Mouse (Mus musculus) heart, adult 11 months (tissue): ENCODE measurements at regions not wholly inside any gene's neighbourhood (a gene's known extent, or its start where the extent isn't known, plus 50 kb on each side); places are given as distances from the start of the nearest gene placed in this dataset.

Experiments used
- DNase-seq: peaks from one replicate; pipeline ENCODE4 v3.0.0; 2022

DNA sequence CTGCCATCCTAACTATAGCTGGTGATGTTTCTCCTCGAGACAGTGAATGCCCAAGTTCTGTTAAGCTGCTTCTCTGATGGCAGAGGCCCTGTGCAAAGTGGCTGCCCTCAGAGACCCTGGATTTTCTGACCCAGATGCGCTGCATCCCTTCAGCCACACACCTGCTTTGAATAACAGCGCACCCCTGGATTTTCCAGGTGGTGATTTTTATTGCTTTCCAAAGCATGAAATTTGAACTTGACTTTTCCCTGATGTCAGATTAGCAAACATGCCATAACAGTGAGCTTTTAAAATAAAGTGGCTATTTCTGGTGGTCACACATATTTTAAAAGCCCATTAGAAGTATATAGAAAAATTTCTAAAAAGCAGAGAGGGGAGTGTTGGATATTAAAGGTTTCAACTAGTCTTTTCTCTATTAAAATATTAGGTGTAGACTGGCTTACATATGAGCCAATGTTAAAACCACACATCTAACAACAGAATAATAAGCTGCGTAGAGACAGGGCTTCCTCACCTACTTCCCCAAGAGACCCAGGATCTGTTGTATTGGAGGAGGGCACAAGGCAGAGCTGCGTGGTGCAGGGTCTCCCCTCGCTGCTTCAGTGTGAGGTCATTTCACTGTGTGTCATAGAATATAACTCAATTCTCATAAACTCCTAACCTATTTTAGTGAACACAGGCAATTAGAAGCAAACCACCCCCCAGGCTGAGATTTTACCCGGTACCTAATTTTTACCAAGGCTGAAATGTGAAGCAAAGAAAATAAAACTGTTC lies 280.3 kb downstream of the Ccdc91 start:
- DNase-seq: no peak

DNA sequence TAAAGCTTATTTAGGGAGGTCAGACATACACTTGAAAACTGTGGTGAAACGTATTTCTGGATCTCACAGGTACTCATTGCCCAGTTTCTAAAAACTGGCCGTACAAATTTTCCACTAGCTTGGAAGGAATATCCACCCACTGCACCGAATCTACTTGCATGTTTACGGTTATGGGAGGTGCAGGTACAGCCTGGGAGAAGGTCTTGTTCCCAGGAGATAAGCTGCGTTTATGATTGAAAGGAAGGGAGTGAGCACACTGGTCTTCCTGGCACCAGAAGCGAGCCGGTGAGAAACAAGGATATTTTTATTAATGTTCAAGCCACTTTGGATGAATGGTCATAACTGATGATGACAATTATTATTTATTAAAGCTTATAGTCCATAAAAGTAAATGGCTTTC lies 283.9 kb downstream of the Ccdc91 start:
- DNase-seq: peak; percentile 87

DNA sequence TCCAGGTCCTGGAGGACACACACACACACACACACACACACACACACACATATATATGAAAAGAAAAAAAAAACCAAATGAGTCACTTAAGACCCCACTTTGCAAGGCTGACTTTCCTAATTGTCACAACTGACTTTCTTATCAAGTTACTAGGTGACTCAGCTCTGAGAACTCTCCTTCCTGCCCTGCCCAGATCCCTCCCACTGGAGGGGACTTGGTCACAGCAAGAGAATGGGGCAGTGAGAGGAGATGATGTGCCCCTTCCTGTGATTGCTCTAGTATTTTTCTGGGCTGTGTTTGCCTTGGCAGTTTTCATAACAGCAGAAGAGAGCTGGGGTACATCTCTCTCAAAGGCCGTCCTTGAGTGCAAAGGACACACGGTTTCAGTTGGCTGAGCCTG lies 284.5 kb downstream of the Ccdc91 start:
- peak; percentile 91 for DNase-seq

DNA sequence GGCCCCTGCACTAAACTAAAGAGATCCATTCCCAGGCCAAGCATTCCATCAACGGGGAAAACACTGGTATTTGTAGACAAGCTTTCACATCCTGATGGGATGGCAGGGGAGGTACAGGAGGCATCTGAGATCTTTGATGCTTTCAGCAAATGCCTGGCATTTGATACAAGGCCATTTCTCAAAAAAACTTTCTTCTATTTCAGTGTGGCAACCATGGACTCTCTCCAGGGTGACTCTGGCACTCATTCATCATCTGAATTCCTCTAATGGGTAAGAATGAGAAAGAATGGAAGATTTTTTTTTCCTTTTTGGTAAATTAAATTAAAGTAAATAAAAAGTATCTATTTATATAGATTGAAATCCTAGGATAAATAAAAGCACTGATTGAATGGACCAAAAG lies 281.8 kb upstream of the Far2 start:
- no peak for DNase-seq

DNA sequence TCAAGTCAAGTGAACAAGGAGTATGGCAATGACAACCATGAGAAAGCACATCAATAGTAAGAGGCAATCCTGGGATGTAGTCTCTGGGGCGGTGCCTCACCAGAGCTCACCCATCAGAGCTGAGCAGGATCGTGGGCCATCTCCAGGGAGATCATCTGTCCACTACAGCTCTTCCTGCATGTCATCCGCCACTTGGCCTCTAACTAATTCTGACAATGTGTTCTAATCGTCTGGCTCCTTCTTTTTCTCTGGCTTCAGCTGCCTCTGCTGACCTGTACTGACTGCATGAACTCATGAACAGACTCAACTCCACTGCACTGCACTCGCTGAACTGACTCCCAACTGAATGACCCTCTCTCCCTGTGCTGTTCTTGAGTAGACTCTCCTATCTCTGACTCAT lies 277.9 kb upstream of the Far2 start:
- peak; percentile 71 for DNase-seq

DNA sequence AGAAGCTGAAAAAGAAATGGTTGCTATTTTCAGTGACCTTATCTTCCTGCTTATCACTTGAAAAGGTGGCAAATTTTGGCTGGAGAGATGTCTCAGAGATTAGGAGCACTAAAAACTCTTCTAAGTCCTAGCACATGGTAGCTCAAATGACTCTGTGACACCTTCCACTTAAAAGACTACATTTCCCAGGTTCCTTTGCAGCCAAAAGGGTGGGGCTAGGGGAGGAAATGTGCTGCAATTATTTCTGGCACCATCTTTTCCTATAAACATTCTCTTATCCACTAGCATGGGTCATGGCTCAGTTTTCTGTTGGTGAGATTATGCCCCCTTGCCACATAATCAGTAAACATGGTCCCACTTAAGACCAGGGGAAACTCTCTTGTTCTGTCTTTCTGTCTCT lies 277.0 kb upstream of the Far2 start:
- no peak for DNase-seq

DNA sequence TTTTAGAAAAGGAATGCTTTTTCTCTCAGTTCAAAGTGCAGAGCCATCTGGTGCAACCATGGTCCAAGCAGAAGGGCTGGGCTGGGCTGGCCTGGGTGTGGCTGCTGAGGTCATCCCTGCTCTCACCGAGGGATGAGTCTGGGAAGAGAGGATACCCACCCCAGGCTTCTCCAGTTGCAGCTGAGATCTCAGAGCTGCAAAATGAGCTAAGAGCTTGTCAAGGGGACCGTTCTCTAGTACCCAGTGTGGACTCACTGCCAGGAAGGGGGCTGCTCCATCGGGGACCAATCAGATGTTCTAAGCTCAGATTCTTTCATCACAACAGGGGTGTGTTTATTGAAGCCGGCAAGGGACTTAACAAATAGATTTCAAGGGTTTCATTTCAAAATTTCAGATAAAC lies 275.6 kb upstream of the Far2 start:
- peak; percentile 95 for DNase-seq

DNA sequence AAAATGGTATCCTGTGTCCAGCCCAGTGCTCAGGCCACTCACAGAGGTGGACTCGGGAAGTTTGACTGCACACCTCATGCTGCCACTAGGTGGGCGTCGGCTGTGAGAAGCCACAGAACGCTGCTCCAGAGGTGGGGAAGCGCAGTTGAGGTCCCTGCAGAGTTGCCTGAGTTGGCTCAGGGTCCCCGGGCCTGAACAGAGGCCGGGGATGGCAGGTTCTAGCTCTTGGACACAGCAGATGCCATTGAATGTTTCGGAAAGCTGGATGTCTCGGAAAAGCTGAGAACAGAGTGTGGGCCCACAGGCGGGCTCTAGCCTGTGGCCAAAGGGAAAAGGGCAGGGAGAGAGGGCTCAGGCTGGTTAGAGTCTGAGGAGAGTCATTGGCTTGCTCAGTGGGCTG lies 273.2 kb upstream of the Far2 start:
- peak; percentile 77 for DNase-seq

DNA sequence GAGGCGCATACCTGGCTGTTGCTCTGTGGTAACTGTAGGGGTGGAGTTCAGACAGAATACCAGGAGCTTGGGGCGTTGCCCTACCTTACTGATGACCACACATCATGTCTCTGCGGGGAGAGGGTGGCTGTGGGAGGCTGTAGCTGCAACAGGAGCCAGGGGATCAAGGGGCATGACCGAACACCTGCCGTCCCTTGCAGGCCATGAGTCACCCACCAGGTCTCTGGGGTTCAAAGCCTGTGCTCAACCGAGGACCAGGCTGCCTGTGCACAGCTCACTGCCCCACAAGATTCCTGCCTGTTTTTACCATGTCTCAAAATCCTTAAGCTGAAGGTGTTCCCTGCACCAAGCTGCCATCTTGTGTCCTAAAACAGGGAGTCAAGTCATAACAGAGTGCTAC lies 272.4 kb upstream of the Far2 start:
- peak; percentile 72 for DNase-seq

DNA sequence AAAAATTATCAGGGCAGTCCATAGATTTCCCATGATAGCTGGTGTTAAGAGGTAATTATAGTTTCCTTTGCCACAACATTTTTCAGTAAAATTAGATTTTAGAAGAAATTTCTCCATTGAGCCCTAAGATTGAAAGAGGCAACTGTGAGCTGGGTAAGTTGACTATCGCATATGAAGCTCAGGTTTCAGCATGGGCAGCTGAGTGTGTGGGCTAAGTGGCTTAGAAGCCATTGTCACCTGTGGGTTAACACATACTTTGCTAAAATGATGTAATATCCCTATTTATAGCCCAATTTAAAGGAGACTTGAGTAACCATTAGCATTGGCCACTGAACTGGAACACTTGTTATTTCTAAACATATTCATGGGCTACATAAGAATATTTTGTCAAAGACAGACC lies 267.6 kb upstream of the Far2 start:
- no peak for DNase-seq

DNA sequence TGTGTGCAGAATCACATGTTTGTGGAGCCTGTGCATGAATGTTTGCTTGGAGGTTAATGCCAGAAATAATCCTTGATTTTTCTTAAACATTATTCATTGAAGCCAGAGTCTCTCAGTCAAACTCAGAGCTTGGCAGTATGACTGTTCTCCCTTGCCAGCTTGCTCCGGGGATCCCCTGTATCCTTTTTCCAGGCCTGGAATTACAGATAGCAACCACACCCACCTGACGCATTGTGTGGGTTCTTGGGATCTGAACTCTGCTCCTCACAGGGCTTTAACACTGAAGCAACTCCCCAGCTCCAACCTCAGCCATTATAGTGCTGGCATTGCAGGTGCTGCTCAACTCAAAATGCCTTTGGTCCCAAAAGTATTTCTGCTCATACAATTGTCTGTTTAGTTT lies 262.8 kb upstream of the Far2 start:
- DNase-seq: peak; percentile 82

DNA sequence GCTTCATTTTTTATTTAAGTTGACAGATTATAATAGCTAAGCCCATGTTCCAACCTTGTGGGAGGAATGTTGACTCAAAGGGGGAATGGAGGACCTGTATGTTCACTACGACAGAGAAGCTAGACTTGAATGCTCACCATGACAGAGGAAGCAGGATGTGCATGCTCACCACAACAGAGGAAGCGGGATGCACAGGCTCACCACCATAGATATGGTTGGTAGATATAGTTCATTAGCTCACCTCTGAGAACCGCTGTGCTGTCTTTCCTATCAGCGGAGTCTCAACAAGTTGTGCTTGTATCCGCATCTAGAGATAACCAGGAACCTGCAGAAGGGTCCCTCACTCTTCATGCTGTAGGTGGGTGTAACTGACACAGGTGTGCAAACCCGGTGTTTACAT lies 262.2 kb upstream of the Far2 start:
- peak; percentile 76 for DNase-seq

DNA sequence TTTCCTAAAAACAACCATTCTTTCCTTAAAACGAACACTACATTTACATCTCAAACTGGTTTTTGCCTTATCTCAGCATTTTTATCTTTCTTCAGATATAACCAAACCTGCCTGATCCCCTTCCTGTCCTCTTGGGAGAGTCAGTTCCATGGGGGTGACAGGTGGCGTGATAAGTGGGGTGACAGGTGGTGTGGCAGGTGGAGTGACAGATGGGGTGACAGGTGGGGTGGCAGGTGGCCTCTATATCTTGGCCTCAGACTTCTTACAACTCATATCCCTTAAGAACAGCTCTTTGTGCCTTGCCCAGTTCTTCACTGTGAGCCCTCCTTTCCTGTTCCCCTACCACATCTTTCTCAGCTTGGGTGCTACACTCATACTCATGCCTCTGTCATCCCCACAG lies 259.0 kb upstream of the Far2 start:
- no peak for DNase-seq

DNA sequence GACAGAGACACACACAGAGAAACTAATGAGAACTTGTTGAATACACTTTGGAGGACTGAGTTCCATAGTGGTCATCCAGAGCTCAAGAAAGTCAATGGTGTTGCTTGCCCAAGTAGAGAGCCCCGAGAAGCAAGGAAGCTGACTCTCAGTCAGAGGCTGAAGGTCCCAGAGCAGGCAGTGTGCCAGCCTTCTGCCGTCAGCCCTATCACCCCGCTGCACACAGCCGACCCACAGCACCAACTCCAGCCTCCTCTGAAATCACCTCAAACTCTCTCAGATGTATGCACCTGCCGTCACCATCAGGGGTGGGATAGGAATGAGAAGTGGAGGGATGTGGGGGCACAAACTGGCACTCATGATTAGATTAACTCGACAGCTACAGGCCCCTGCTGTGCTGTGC lies 257.9 kb upstream of the Far2 start:
- DNase-seq: peak; percentile 77

DNA sequence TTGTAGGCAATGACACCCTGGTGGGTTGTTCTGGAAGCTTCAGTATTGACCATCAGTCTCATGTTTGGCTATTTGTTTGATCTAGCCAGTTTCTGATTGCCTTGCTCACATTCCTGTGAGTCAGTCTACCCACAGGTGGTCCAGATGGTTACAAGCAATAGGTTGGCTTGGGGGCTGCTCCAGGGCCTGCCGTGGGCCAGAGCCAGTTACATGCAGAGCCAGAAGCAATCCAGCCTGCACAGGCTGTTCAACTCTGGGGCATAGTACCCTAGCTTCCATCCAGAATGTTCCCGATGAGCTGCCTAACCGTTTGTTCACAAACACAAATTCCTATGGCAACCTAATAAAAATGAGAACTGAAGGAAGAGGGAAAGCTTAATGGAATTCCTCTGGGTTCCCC lies 253.2 kb upstream of the Far2 start:
- DNase-seq: no peak

DNA sequence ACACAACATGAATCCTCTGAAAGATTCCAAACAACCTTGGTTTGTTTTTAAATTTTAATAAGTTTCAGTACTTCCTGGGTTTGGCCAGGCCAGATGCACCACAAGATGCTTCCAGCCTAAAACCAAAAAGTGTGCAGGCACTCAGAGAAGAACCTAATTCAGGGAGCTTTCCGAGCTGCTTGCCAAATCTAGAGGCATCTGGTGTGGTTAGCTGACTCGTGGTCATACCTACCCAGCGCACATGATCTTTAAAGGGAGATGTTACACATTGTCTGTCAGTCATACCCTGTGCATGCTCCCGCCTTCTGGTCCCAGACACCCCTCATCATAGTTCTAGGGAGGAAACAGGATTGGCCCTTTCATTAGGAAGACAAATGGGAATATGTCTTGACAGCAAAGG lies 252.7 kb upstream of the Far2 start:
- DNase-seq: no peak

DNA sequence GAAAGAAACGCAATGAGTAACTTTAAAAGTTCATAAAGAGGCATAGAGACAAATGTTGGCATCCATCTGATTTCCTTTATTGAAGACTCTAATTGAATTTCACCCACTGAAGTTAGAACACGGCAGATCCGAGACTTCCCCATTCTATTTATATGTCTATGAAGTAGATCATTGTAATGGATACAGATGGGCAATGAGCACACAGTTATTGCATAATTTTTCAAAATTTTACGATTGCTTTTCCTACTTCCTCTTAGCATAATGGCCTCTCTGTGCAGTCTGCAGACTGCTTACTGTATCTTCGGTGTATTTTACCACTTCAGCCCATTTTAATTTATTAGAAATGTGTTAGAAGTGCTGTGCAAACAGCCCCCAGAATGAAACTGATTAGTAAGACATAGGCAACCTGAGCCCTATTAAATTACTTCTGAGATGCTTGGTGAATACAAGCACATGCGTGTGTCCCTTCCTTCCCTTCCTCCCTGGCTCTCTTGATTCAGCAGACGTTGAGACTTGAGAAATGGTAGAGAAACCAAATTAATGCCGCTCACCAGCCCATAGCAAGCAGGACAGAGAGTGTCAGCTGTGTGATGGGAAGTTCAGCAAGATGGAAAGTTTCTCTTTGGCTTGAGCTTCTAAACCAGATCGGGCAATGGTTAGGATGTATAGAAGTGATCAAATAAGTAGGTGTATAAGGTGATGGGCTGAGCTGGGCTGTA lies 247.9 kb upstream of the Far2 start:
- no peak for DNase-seq

DNA sequence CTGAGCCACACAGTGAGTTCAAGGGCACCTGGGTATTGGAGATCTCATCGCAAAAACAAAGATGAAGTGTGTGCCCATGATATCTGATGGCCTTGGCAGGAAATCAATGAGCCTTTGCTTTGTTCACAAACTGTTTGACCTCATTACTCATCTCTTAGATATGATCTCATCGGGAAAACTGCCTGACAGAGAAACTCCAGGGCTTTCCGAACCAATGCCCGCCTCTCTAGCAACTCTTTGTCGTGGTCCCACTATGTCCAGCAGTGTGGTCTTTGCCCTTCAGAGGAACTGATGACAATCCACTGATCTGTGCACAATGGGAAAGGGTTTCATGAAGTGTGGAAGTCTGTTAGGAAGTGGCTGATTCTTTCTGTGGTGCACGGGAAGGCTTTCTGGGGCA lies 247.2 kb upstream of the Far2 start:
- DNase-seq: peak; percentile 55

DNA sequence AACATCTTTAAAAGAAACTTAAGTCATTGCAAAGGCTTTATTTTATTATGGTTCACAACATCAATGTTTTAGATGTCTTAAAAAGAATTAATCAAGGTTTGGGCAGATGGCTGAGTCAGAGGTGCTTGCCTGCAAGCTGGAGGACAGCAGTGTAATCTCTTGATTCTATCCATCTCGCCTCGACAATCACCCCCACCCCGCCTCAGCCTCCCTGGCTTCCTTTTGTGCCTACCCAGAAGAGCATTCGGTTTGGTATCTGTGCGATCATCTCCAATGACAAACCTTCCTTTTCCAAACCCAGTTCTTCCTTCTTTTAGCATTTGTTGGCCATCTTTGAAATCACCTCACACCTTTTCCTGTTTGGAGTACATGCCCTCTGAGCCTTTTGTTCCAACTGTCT lies 246.2 kb upstream of the Far2 start:
- DNase-seq: peak; percentile 59

DNA sequence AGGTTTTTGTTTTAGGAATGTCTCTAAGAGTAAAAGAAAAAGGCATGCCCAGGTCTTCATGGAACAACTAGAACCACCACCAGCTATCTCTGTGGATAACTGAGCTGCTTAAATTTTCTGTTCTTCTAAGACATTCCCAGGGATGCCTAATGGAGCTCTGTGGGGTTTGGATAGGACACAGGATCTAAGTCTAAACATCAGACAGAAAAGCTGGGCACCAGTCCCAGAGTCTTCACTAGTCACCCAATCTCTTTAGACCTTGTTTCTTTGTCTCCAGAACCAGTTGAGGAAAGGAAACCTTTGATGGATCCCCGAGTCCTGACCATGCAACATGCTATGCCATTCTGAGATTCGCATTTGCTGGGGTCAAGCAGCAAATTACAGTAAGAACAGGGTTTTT lies 243.2 kb upstream of the Far2 start:
- peak; percentile 12 for DNase-seq

DNA sequence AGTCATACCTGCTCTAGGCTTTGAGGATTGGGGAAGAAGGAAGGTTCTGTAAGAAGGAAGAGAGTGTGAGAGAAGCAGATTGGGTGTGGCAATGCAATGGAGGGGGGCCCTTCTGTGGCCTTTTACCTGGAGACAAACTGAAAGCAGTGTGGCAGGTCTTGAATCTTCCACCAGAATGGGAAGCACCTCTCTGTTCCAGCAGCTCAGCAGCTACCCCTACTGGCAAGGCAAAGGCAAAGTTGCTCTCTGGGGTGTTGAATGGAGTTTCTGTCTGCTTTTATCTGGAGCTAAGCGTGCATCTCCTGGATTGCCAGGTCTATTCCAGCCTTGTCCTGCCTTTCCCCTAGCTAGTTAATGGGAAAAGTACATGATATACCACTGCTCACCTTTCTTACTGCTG lies 236.3 kb upstream of the Far2 start:
- DNase-seq: peak; percentile 93

DNA sequence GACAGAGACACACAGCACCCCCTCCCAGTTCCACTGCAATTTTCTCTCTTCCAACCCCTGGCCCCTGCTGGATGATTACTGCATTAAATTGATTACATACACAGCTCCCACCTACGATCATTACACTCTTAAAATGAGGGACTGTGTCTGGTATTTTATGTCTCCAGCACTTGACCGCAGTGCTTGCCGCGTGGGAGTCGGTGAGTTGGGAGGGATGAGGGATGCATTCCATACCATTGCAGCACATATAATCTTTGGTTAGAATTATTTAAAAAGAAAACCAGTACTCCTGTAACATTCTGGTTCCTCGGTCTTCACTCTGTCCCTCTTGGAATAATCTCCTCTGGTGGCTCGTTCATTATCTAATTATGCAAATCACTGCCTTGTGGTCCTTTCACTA lies 230.2 kb upstream of the Far2 start:
- DNase-seq: no peak

DNA sequence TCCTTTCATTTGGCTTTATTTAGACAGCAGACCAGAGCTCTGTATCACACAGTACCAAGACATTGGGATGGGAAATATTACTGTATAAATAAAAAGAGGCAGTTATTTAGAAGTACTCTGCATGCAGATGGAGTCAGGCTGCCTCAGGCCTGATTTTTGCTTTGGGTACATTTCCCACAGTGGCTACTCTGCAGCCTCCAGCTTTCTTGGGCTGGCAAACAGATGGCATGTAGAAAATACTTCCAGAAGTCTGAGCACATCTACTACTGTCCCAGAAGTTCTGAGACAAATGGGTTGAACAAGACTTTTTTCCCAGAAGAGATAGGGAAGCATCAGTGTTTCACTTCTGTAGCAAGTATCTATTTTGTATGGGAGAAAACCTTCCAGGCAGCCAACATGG lies 229.8 kb upstream of the Far2 start:
- no peak for DNase-seq

DNA sequence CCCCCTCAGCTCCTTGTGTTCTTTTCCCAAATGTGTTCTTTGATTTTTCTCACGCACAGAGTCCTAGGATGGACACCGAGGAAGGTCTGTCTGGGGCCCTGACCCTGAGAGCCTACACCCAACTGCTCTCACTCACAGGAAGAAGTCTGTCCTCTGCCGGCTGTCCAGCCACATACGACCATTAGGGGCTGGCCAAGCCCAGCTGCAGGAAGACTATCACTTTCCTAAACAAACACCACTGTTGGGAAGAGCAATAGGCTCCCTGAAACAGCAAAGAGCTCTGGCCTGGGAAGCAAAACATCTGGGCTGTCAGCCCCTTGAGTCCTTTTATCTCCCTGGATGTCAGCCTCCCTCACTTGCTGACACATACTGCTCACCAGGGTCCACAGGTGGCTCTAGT lies 224.8 kb upstream of the Far2 start:
- peak; percentile 98 for DNase-seq

DNA sequence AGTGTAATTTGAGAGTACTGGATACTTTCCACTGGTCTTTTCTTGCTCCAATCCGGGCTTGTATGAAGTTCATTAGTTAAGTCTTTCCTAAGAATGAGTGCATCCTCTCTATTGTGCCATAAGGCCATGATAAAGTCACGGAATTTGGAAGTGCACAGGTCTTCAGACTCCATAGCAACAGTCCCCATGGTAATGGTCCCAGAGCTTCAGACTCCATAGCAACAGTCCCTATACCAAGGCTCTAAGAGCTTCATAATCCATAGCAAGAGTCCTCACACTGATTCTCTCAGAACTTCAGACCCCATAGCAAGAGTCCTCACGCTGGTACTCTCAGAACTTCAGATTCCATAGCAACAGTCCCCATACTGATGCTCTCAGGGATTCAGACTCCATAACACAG lies 214.5 kb upstream of the Far2 start:
- DNase-seq: no peak
